Mouse (Mus musculus): ENCODE results near the gene Atp5j.
A peak's percentile ranks its signal among the peaks of the same experiment; 100 is the strongest.

DNA sequence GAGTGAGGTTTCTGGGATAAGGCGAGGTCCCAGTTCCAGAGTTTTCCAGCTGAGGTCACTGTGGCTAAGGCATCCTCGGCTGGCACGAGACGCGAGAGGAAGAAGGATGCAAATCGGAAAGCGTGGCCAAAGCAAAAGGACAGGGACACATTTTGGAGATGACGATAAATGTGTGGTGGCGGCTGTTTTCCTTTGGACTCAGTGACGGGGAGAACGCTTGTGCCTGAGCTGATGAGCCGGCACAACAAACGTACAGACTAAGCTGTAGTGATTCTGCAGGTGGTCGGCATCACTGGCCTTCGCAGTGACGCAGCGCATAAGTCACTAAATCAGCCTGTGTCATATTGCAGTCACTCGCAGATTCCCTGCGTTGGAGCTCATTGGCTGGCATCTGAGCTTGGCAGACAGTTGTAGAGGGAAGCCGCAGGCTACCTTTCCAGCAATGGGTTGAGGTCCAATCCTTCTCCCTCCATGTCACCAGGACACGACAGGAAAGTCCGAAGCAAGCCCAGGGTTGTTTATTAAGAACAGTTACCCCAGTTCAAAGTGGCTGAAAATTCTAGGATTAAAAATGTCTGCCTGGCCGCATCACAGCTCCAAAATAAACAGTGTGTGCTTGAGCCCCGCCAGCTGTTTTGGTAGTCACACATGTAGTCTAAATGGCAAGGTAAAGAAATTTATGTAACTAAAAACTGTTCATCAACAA, 39.7 kb upstream of the Atp5j start:
- TF ChIP-seq CTCF (IDR thresholded peaks at IDR 0.05; ENCODE audit: borderline replicate concordance, insufficient read depth, low read depth, low read length) (peak; percentile 29; the same call in 1 of the 2 replicates), POLR2A (IDR thresholded peaks at IDR 0.05; ENCODE audit: borderline replicate concordance, insufficient read depth, low read length) (no peak)

Measured in cerebellum, adult 2 months (tissue).